Mouse (Mus musculus) adrenal gland, postnatal 10 days (tissue): ENCODE data around the gene Gm9. TPM values are rescaled to one million over a fixed set of nuclear protein-coding genes. Genes with fewer than 3 reads are reported as not detected.
"Not testable (repeated sequence)": the region's sequence is repeated elsewhere in the genome, so short reads cannot be mapped to it uniquely, and the experiment has no call there.

Source experiments
- DNase-seq: peaks from one replicate; pipeline ENCODE4 v3.0.0; 2021; ENCODE audit warnings: mixed read lengths
- long read RNA-seq, 2 experiments: library from polyadenylated mRNA; stranded (forward); transcript quantifications; one replicate each; pipeline ENCODE4 v2.0.0; 2021
- total RNA-seq, 2 experiments: library from RNA; stranded (reverse); gene quantifications; 2 replicates each; pipeline ENCODE4 v1.2.3; 2021

Gene Gm9
- not detected for total RNA-seq
- long read RNA-seq, experiment 1, result 0 reads
- long read RNA-seq, experiment 2, result 0 reads

DNA sequence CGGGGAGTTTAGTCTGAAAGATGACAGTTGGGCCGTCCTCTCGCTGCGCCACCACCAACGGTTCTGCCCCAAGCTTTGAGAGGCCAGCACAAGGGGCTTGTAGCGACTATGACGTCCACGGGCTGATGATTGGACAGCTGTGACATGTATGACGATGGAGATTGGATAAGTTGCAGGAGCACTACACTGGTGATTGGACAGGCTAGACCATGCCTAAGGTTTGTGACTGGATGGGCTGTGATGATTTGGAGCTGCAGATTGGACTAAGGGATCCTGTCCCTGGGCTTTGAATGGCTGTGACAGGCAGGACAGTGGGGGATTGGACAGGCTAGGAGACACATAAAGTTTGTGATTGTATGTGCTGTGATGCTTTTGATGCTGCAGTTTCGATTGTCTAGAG is at the start of gene Gm9:
TSS of gene Gm9 (minus strand) at position 101 of the 400 bp plus-strand sequence.
- DNase-seq, result no peak

DNA sequence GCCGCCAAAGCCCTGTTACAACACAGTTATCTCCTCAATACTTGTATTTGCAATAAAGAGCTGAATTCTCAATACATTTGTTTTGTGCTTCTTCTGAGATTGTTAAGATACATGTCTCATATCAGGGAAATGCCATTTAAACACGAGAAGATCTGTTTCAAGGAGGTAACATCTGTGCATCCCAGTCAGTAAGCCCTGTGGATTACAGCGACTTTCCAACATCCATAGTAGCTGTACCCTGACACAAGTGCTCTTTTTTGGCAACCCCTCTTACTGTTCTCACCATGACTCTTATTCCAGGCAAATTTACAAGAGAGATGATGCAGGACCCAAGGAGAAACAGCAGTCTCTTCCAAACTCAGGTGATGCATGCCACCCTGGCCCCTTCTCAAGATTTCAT is 38.8 kb upstream of the Gm9 start, which contains the start of gene Rhox3a:
TSS of gene Rhox3a (plus strand) at position 301 of the 400 bp plus-strand sequence.
- DNase-seq, result not testable (repeated sequence)

DNA sequence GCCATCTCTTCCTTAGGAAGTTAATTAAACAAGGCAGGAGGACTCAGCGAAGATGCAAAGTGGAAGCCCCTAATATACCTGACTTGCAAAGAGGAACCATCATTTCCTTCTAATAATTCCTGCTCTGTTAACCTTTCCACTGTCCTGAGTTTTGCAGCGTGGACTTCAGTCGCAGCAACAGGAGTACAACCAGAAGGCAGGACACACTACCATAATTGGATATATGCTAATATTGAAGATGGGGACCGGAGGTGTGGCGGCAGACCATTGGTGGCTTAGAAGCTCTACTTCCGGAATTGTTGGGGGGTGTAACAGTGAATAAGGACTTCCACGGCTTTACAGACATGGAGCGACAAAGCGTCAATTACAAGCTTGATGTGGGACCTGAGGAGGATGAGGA is 33.8 kb upstream of the Gm9 start, which contains the start of gene Rhox2a:
TSS of gene Rhox2a (plus strand) at position 301 of the 400 bp plus-strand sequence.
- DNase-seq, result not testable (repeated sequence)

DNA sequence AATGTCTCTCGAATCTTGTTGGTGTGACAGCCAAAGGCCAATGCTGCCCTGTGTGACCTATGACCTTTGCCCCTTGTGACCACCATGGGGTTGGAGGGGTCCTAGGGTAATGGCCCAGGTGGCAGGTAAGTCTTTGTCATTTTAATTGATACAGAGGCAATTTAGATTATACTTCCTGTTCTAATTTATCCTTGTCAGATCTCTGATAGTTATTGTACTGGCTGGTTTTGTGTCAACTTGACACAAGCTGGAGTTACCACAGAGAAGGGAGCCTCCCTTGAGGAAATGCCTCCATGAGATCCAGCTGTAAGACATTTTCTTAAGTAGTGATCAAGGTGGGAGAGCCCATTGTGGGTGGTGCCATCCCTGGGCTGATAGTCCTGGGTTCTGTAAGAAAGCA is 11.3 kb upstream of the Gm9 start, which contains the start of gene Rhox1:
TSS of gene Rhox1 (minus strand) at position 101 of the 400 bp plus-strand sequence.
- not testable (repeated sequence) for DNase-seq

DNA sequence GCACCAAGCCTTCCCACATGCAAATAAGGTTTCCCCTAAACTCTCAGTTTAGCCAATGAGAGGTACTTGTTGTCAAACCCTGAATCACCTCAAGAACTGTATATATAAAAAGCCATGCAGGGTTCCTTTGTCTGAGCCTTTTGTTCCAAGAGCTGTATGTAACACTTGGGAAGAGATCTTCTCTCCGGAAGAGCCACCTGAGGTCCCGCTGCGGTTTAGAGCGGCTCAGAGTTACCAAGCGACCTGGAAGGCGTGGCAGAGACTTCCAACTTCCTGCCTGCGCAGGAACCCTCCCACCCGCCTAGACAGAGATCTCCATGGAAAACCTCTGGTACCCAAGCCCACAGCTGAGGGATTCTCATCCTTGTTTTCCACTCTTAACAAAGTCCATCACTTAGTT is 12.2 kb downstream of the Gm9 start:
- no peak for DNase-seq

DNA sequence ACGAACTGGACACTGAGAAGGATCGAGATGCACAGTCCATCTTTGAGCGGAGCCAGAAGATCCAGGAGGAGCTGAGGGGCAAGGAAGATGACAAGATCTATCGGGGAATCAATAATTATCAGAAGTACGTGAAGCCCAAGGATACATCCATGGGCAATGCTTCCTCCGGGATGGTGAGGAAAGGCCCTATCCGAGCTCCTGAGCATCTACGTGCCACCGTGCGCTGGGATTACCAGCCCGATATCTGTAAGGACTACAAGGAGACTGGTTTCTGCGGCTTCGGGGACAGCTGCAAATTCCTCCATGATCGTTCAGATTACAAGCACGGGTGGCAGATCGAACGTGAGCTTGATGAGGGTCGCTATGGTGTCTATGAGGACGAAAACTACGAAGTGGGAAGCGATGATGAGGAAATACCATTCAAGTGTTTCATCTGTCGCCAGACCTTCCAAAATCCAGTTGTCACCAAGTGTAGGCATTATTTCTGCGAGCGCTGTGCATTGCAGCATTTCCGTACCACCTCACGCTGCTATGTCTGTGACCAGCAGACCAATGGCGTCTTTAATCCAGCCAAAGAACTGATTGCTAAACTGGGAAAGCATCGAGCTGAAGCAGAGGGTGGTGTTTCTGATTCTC is 19.0 kb downstream of the Gm9 start:
- DNase-seq, result no peak

DNA sequence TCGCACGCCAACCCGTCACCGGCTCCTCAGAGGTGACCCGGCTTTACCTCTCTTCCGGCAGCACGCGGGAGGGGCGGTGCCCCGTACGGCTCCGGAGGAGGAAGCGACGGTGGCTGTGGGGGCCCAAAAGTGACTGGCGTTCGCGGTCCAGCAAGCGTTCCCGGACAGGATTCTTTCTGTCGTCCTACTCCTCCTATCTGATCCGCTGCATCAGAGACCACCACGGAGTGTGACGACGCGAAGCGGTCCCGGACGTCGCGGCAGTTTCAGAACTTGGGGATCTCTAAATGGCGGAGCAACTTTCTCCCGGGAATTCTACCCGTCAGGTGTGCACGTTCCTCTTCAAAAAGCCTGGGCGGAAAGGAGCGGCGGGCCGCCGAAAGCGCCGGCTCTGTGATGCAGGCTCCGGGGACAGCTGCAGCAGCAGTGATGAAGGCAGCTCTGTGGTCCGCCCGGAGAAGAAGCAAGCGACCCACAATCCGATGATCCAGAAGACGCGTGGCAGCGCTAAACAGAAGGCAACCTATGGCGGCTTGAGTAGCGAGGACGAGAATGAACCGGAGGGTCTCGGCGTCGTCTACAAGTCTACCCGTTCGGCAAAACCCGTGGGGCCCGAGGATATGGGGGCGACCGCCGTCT is 19.6 kb downstream of the Gm9 start, which contains the start of the genes Ndufa1 and Rnf113a1:
TSS of gene Ndufa1 (minus strand) at position 59 of the 639 bp plus-strand sequence.
TSS of gene Rnf113a1 (plus strand) at position 141 of the 639 bp plus-strand sequence.
- DNase-seq, result peak; percentile 90

DNA sequence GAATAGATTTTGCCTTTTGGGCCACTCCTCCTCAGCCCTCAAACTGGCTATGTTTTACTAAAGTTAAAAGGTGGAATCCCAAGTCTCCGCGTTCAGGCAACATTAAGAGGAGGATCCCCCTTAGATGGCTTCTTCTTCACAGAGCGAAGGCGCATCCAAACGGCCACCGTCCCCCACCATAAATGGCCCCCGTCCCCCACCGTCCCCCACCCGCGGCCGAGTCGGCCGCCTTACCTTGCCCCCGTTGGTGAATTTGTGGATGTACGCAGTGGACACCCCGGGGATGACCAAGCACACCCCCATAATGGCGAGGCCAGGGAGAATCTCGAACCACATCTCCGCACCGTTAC is 20.1 kb downstream of the Gm9 start:
- no peak for DNase-seq

DNA sequence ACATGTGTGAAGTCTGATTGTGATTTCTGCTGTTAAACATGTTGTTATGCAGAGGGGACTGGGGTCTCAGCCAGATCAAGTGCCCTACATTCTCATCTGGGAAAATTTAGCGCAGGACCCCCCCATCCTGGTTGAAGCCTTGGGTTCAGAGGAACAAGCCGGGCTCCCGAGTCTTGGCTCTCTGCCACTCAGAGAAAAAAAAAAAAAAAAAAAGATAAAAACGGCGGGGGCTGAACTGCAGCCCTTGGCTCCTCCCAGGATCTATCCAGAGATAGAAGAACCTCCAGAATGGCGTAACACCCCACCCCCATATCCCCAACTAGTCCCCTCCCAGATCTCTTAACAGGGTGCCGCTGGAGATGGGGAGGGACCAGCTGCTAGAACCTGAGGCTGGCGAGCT is 26.4 kb downstream of the Gm9 start:
- not testable (repeated sequence) for DNase-seq

DNA sequence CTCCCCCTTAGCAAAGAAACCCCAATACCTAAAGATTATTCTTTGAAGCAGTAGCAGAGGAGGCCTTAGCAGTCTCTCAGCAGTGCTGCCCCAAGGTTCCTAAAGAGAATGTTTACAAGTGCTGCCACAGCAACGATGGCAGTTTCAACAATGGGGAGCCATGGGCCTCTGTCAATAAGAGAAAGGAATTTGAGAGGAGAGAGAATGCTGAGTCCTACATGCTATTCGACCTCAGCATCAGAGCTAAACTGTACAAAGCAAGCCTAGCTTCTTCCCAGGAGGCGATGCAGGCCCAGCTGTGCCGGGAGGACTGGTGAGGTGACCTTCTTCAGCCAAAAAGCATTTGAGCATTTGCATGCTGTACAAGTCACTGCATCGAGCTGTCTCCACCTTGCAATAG is 42.1 kb downstream of the Gm9 start, which contains the start of gene Akap14:
TSS of gene Akap14 (minus strand) at position 101 of the 400 bp plus-strand sequence.
- no peak for DNase-seq

DNA sequence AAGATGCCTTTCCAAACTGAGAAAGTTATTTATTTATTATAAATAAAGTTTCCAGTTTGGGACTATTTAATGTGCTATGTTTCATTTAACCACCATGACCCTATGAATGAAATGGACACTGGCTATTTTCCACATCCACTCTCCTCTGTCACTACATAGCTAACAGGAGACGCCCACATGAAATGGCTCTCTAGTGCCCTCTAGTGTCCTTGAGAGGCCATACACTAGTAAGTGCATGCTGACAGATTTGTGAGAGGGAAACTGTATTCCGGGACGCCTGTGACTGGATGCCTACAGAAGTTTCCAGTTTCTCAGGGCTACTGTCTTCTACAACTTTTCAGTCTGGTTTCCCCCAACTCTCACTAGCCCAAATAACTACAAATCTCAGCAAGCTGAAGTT is 43.8 kb downstream of the Gm9 start:
- DNase-seq, result peak; percentile 39

DNA sequence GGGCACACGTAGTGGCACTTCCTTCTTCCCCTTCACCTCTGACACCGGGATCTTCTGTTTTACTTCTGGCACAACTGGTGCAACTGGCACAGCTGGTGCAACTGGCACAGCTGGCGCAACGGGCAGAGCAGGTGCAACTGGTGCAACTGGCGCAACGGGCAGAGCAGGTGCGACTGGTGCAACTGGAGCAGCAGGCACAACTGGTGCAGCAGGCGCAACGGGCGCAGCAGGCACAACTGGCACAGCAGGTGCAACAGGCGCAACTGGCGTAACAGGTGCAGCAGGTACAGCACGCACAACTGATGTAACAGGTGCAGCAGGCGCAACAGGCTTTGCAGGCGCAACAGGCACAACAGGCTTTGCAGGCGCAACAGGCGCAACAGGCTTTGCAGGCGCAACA is 47.7 kb downstream of the Gm9 start:
- DNase-seq, result no peak

DNA sequence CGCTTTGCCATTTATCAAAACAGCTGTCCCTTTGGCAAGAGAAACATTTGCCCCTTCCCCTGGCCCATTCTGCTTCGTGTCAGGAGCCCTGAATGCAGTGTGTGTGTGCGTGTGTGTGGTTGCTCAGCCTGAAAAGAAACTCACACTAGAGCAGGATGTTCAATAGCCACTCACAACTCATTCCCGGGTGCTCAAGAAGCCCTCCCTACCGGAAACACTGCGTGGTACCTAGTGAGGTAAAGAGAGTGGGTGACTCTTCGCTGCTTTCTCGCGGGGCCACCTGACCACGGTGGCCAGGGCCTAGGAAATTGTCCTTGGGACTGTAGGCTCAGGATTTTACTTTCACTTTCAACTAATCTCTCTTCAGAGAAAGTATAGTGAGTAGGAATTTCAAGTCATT is 49.7 kb downstream of the Gm9 start:
- no peak for DNase-seq

Other genes starting within 250 kb of the Gm9 start
- gene Sept6, start 219.2 kb downstream of the Gm9 start, total RNA-seq, result 10 to 100 TPM; 15.8 to 22.4 TPM
- under 1 TPM; 0.27 to 0.30 TPM for gene Sowahd, start 162.2 kb downstream of the Gm9 start, total RNA-seq
- gene Rpl39, start 125.6 kb downstream of the Gm9 start, total RNA-seq, result 100 to 1,000 TPM; 694 to 724 TPM
- gene Upf3b, start 100.7 kb downstream of the Gm9 start, total RNA-seq, result 10 to 100 TPM; 11.9 to 18.6 TPM
- gene Nkap, start 84.2 kb downstream of the Gm9 start, total RNA-seq, result 10 to 100 TPM; 12.6 to 16.1 TPM
- not detected for gene Akap14, start 42.2 kb downstream of the Gm9 start, total RNA-seq
- 100 to 1,000 TPM; 559 to 592 TPM for gene Ndufa1, start 19.9 kb downstream of the Gm9 start, total RNA-seq
- 1 to 10 TPM; 4.3 to 4.6 TPM for gene Rnf113a1, start 19.8 kb downstream of the Gm9 start, total RNA-seq
- gene Rhox1, start 11.2 kb upstream of the Gm9 start, total RNA-seq, result not detected
- not detected for gene Rhox2a, start 33.9 kb upstream of the Gm9 start, total RNA-seq
- not detected for gene Rhox3a, start 38.9 kb upstream of the Gm9 start, total RNA-seq
- gene Rhox4a, start 54.3 kb upstream of the Gm9 start, total RNA-seq, result not detected
- gene Rhox3a2, start 169.0 kb upstream of the Gm9 start, total RNA-seq, result not detected
- not detected for gene Rhox4a2, start 179.8 kb upstream of the Gm9 start, total RNA-seq
- not detected for gene Rhox2b, start 201.0 kb upstream of the Gm9 start, total RNA-seq
- not detected for gene Rhox4b, start 221.5 kb upstream of the Gm9 start, total RNA-seq
- gene Rhox2c, start 242.6 kb upstream of the Gm9 start, total RNA-seq, result not detected
- not detected for gene Rhox3c, start 247.5 kb upstream of the Gm9 start, total RNA-seq